Mouse (Mus musculus) midbrain, postnatal 0 days (tissue): Measurements from ENCODE around the gene Tfr2. TPM values are rescaled to one million over a fixed set of nuclear protein-coding genes. Genes with fewer than 3 reads are reported as not detected.
A peak's percentile ranks its signal among the peaks of the same experiment; 100 is the strongest.
"Not testable (repeated sequence)": the region's sequence is repeated elsewhere in the genome, so short reads cannot be mapped to it uniquely, and the experiment has no call there.

Experiments
- ATAC-seq: fragments of 200-750 bp; cut with Nextera tagmentation; 2 replicates; pipeline ENCODE4 v1.8.0; 2017; ENCODE audit warnings: moderate number of reproducible peaks, mild to moderate bottlenecking, moderate TSS enrichment, moderate library complexity; ENCODE audit not compliant: low FRiP score
- DNase-seq: peaks from one replicate; pipeline ENCODE4 v3.0.0-alpha.2; 2015; ENCODE audit warnings: low spot score
- H3K27ac ChIP-seq: fragments of 300-500 bp; sonication (generic); 2 replicates; pipeline ENCODE4 v1.5.1; 2014; ENCODE audit warnings: low read depth, mild to moderate bottlenecking, low read length, mixed read lengths
- H3K27me3 ChIP-seq: fragments of 300-500 bp; sonication (generic); 2 replicates; pipeline ENCODE4 v1.6.1; 2014; ENCODE audit warnings: low read length, control low read depth, mixed read lengths; ENCODE audit not compliant: insufficient read depth
- H3K36me3 ChIP-seq: fragments of 300-500 bp; sonication (generic); 2 replicates; pipeline ENCODE4 v1.6.1; 2014; ENCODE audit warnings: low read length, control low read depth, mixed read lengths; ENCODE audit not compliant: insufficient read depth
- H3K4me1 ChIP-seq: fragments of 300-500 bp; sonication (generic); 2 replicates; pipeline ENCODE4 v1.6.1; 2014; ENCODE audit warnings: mild to moderate bottlenecking, control low read depth, antibody characterized with exemption, low read length, mixed read lengths; ENCODE audit not compliant: insufficient read depth
- H3K4me2 ChIP-seq: fragments of 300-500 bp; sonication (generic); 2 replicates; pipeline ENCODE4 v1.6.1; 2014; ENCODE audit warnings: low read depth, mild to moderate bottlenecking, low read length, mixed read lengths; ENCODE audit not compliant: poor library complexity, severe bottlenecking
- H3K4me3 ChIP-seq: fragments of 300-500 bp; sonication (generic); 2 replicates; pipeline ENCODE4 v1.5.1; 2014; ENCODE audit warnings: low read depth, mild to moderate bottlenecking, low read length, moderate library complexity
- H3K9ac ChIP-seq: fragments of 300-500 bp; sonication (generic); replicated peaks from 2 replicates; pipeline ENCODE4 v1.6.1; 2014; ENCODE audit warnings: mild to moderate bottlenecking, low read length, moderate library complexity, mixed read lengths; ENCODE audit not compliant: poor library complexity, severe bottlenecking
- H3K9me3 ChIP-seq: fragments of 300-500 bp; sonication (generic); 2 replicates; pipeline ENCODE4 v1.6.1; 2016; ENCODE audit warnings: low read length, control low read depth
- CTCF ChIP-seq: IDR thresholded peaks from 2 replicates; pipeline ENCODE4 v1.5.1; 2016; ENCODE audit warnings: antibody characterized with exemption, mild to moderate bottlenecking
- WGBS: fragments of 180-500 bp; shearing (Covaris S2); extraction: QIAGEN DNeasy Blood & Tissue Kit; methylation state at CpG from one replicate; pipeline ENCODE4 v1.1.7; 2014; 5-methylcytosine and 5-hydroxymethylcytosine counted together
- polyA plus RNA-seq: library from polyadenylated mRNA; unstranded; fragments of >200 nt; fragmentation: Nextera tagmentation; extraction: Ambion mirVana; gene quantifications from 2 replicates; pipeline ENCODE4 v1.2.1, GENCODE M21; 2015
- total RNA-seq: library from RNA; depleted of rRNA; stranded (reverse); fragments of >200 nt; gene quantifications from 2 replicates; pipeline ENCODE4 v1.2.3, GENCODE M21; 2014

The Tfr2 gene
- total and polyA plus RNA-seq, 2 experiments from 2014 or later = 21.7 to 29.6 TPM

GRCm38 (mm10) chr5:137610548-137611244 is 41.1 kb downstream of the Tfr2 start:
- ATAC-seq = no peak
- WGBS = 21% methylated on average over 12 of the region's 12 CpGs

DNA sequence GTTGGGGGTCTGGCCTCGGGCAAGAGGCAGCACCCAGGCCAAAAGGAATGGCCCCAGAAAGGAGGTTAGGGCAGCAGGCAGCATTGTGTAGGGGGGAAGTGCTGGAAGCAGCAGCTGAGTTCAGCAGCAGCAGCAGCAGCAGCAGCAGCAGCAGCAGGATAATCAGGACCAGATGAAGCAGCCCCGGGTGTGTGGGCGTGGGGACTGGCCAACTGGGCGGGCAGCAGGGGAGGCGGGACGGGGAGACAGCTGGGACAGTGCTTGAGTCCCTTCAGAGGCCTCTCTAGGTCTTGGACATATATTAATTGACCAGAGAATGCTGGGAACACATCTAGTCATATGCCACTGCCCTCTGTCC is 41.6 kb downstream of the Tfr2 start:
- Histone ChIP-seq H3K9me3 (no peaks in the 10 kb centered on the region), H3K4me1 (no peaks in the 10 kb centered on the region; the same call in 1 of the 2 replicates), H3K27ac (0 out of 2 replicates have a peak overlapping the region, but pooled peaks have one; percentile 19), H3K4me3 (no peak overlapping the region), H3K9ac (0 out of 2 replicates have a peak overlapping the region, but pooled peaks have one; percentile 4), H3K36me3 (no peaks in the 10 kb centered on the region), H3K27me3 (peaks cover 8% of the 10 kb centered on the region), H3K4me2 (no peak overlapping the region)
- ATAC-seq = no peak
- no peak for DNase-seq
- 16% methylated on average over 6 of the region's 6 CpGs for WGBS
- no peak for TF ChIP-seq CTCF

More at GRCm38 (mm10) chr5:137610548-137611244, 41.1 kb downstream of the Tfr2 start:
- H3K27me3 ChIP-seq = peaks cover 8% of the 10 kb centered on the region
- no peak overlapping the region for H3K4me3 ChIP-seq
- 0 out of 2 replicates have a peak overlapping the region, but pooled peaks have one; percentile 19 for H3K27ac ChIP-seq
- TF ChIP-seq CTCF = no peak
- no peaks in the 10 kb centered on the region; the same call in 1 of the 2 replicates for H3K4me1 ChIP-seq
- H3K36me3 ChIP-seq = no peaks in the 10 kb centered on the region
- no peak for DNase-seq
- H3K9ac ChIP-seq = no peak overlapping the region
- no peaks in the 10 kb centered on the region for H3K9me3 ChIP-seq
- no peak overlapping the region for H3K4me2 ChIP-seq

- H3K4me1 ChIP-seq = no peaks in the 10 kb centered on the region; the same call in 1 of the 2 replicates
- ATAC-seq = no peak
- no peaks in the 10 kb centered on the region for H3K36me3 ChIP-seq
- 73% methylated on average over 5 of the region's 5 CpGs for WGBS
- H3K9ac ChIP-seq = no peak overlapping the region
- no peak overlapping the region for H3K27ac ChIP-seq
- peaks cover 4% of the 10 kb centered on the region for H3K27me3 ChIP-seq
- TF ChIP-seq CTCF = no peak
- H3K4me2 ChIP-seq = no peak overlapping the region
- no peaks in the 10 kb centered on the region for H3K9me3 ChIP-seq
- no peak overlapping the region for H3K4me3 ChIP-seq
- DNase-seq = no peak
These were observed 43.4 kb downstream of the Tfr2 start for GRCm38 (mm10) chr5:137613076-137613475.

DNA sequence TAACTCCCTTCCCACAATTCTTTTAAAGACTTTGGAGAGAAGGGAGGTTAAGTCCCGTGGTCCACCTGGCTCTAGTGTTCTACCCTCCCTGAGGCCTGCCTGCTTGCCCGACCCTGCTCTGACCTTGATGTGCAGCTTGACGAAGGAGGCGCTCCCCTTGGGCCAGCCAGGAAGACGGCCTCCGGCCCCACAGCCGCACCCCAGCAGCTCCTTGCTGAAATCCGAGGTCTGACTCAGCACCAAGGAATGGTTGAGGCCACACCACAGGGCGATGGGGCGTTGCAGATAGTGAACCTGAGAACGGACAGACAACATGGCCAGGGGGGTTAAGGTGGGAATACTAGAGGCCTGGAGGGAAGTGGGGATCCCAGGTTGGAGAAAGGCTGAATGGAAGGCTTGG is 43.9 kb downstream of the Tfr2 start, which contains the start of gene Pcolce:
Pcolce (minus strand) TSS at position 235 of the 400 bp plus-strand sequence.
- Histone ChIP-seq H3K36me3 (no peaks in the 10 kb centered on the region), H3K4me2 (no peak within 1 kb of the TSS), H3K27me3 (no peaks in the 10 kb centered on the region), H3K9me3 (no peaks in the 10 kb centered on the region), H3K4me1 (no peaks in the 10 kb centered on the region), H3K9ac (no peak within 1 kb of the TSS), H3K4me3 (no peak within 1 kb of the TSS), H3K27ac (no peak within 1 kb of the TSS)
- 76% methylated on average over 11 of the region's 11 CpGs for WGBS
- TF ChIP-seq CTCF = no peak
- DNase-seq (no peak), ATAC-seq (no peak)

DNA sequence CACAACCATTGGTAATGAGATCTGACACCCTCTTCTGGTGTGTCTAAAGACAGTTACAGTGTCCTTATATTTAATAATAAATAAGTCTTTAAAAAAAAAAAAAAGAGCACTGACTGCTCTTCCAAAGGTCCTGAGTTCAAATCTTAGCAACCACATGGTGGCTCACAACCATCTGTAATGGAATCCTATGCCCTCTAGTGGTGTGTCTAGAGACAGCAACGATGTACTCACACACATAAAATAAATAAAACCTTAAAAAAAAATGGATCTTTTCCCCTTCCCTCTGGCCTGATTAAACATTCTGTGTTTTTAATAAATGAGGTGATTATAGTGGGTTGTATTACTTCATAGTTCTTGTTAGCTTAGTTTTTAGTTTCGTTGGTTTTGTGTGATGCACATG is 45.3 kb downstream of the Tfr2 start:
- not testable (repeated sequence) for ATAC-seq

GRCm38 (mm10) chr5:137615347-137615746 is 45.7 kb downstream of the Tfr2 start:
- Histone ChIP-seq H3K27me3 (no peaks in the 10 kb centered on the region), H3K36me3 (no peaks in the 10 kb centered on the region), H3K9ac (no peak overlapping the region), H3K27ac (no peak overlapping the region), H3K9me3 (no peaks in the 10 kb centered on the region), H3K4me2 (no peak overlapping the region), H3K4me1 (no peaks in the 10 kb centered on the region), H3K4me3 (no peak overlapping the region)
- no peak for DNase-seq
- ATAC-seq = no peak
- WGBS = 87% methylated on average over 7 of the region's 7 CpGs
- TF ChIP-seq CTCF = no peak

More for the DNA sequence above, 45.3 kb downstream of the Tfr2 start:
- not testable (repeated sequence) for H3K9ac ChIP-seq, H3K4me1 ChIP-seq, H3K4me3 ChIP-seq, DNase-seq, H3K27ac ChIP-seq, H3K4me2 ChIP-seq, H3K36me3 ChIP-seq, H3K9me3 ChIP-seq, H3K27me3 ChIP-seq
- 93% methylated on average over 2 of the region's 2 CpGs for WGBS
- TF ChIP-seq CTCF = peak; percentile 14; the same call in 1 of the 2 replicates
